Mouse (Mus musculus) CD4-positive, CD25-positive, alpha-beta regulatory T cell, adult 2 months (primary cell): ENCODE measurements around the gene Ep300.

Experiments used
- DNase-seq: peaks from one replicate; pipeline ENCODE4 v3.0.0-alpha.2; 2012; ENCODE audit warnings: low read depth, low spot score

The Ep300 gene

GRCm38 (mm10) chr15:81584913-81585745, at the start of gene Ep300:
Gene Ep300 (plus strand): TSS chr15:81585351.
- DNase-seq = peak; percentile 99

GRCm38 (mm10) chr15:81535881-81536351, 49.2 kb upstream of the Ep300 start:
- no peak for DNase-seq

- no peak for DNase-seq
These were observed 47.0 kb upstream of the Ep300 start for GRCm38 (mm10) chr15:81538149-81538548.

- DNase-seq = peak; percentile 90
These were observed 45.6 kb upstream of the Ep300 start for GRCm38 (mm10) chr15:81539560-81539959.

- DNase-seq = no peak
These were observed 40.2 kb upstream of the Ep300 start for GRCm38 (mm10) chr15:81544916-81545315.

GRCm38 (mm10) chr15:81545387-81546176, 39.6 kb upstream of the Ep300 start:
- no peak for DNase-seq

- no peak for DNase-seq
These were observed 31.7 kb upstream of the Ep300 start for GRCm38 (mm10) chr15:81553455-81553854.

GRCm38 (mm10) chr15:81554558-81555297, 30.4 kb upstream of the Ep300 start:
- DNase-seq = no peak

- DNase-seq = no peak
These were observed 29.2 kb upstream of the Ep300 start for GRCm38 (mm10) chr15:81555986-81556385.

GRCm38 (mm10) chr15:81561501-81561900, 23.6 kb upstream of the Ep300 start:
- no peak for DNase-seq

- peak; percentile 37 for DNase-seq
These were observed 23.2 kb upstream of the Ep300 start for GRCm38 (mm10) chr15:81561996-81562395.

GRCm38 (mm10) chr15:81562491-81563488, 22.4 kb upstream of the Ep300 start:
- no peak for DNase-seq

- no peak for DNase-seq
These were observed 17.1 kb upstream of the Ep300 start for GRCm38 (mm10) chr15:81568093-81568492.

GRCm38 (mm10) chr15:81568592-81568991, 16.6 kb upstream of the Ep300 start:
- DNase-seq = no peak

GRCm38 (mm10) chr15:81576961-81577360, 8.2 kb upstream of the Ep300 start:
- DNase-seq = peak; percentile 25

- no peak for DNase-seq
These were observed 7.4 kb upstream of the Ep300 start for GRCm38 (mm10) chr15:81577743-81578165.

GRCm38 (mm10) chr15:81584466-81584865, 685 bp upstream of the Ep300 start:
- no peak for DNase-seq

- DNase-seq = peak; percentile 91
These were observed 753 bp downstream of the Ep300 start for GRCm38 (mm10) chr15:81585746-81586461.

- DNase-seq = no peak
These were observed 1.3 kb downstream of the Ep300 start for GRCm38 (mm10) chr15:81586466-81586865.

- no peak for DNase-seq
These were observed 2.5 kb downstream of the Ep300 start for GRCm38 (mm10) chr15:81587686-81588085.
